Mouse (Mus musculus): Measurements from ENCODE around the gene Syt11.

GRCm38 (mm10) chr3:88698051-88698450 is 76.9 kb downstream of the Syt11 start:
- TF ChIP-seq CTCF (IDR thresholded peaks at IDR 0.05; ENCODE audit: low read depth, low read length) (no peak), POLR2A (IDR thresholded peaks at IDR 0.05; ENCODE audit: insufficient read depth, low read length) (no peak), EP300 (IDR thresholded peaks at IDR 0.05; ENCODE audit: insufficient read depth, low read depth, low read length) (no peak)
